ENCODE assay signal across 19 mouse cellular contexts in the genomic region with DNA sequence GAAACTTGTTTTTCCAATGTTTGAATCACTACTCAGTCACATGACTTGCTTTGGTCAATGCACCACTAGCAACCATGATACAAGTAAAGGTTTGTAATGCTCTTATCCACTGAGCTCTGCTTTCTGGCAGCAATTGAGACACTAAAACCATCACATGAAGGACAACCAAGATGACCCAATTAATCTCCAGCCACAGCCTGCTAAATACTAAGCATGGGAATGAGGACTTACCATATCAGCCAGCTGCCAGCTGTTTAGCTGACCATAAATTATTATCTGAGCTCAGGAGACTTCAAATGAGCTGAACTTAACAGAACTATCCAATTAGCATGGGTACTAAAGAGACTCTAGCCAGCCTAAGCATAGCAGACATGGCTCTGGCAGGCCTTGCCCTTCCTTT.
"Had no signal": no experiment of that assay in that cellular context is flagged by ENCODE, and none has a peak within 500 bp of the region (broad histone marks: within the 10 kb centered on the region; RNA-seq: fewer than 3 reads in every experiment).

No protein-coding gene starts in this region.

- H3K4me1 ChIP-seq: kidney, embryonic 15.5 days; limb, embryonic 13.5 days; midbrain, embryonic 10.5 days; midbrain, embryonic 13.5 days; stomach, embryonic 15.5 days had no signal

- H3K9ac ChIP-seq: kidney, embryonic 15.5 days; limb, embryonic 13.5 days; liver, embryonic 14.5 days; liver, postnatal 0 days; lung, embryonic 14.5 days; midbrain, embryonic 13.5 days; stomach, embryonic 15.5 days had no signal

- H3K27ac ChIP-seq: kidney, embryonic 15.5 days; layer of hippocampus, adult 2 months; limb, embryonic 10.5 days; limb, embryonic 13.5 days; liver, embryonic 14.5 days; macrophage; midbrain, embryonic 10.5 days; midbrain, embryonic 13.5 days; stomach, embryonic 15.5 days had no signal

- H3K36me3 ChIP-seq: kidney, embryonic 15.5 days; limb, embryonic 10.5 days; limb, embryonic 13.5 days; midbrain, embryonic 10.5 days; midbrain, embryonic 13.5 days; stomach, embryonic 15.5 days had no signal

- H3K27me3 ChIP-seq: kidney, embryonic 15.5 days; limb, embryonic 13.5 days; midbrain, embryonic 13.5 days; stomach, embryonic 15.5 days had no signal

- H3K4me3 ChIP-seq: kidney, embryonic 15.5 days; layer of hippocampus, adult 2 months; limb, embryonic 10.5 days; limb, embryonic 13.5 days; midbrain, embryonic 10.5 days; midbrain, embryonic 13.5 days; myocyte; stomach, embryonic 15.5 days had no signal

- DNase-seq: kidney, adult 11 months; kidney, adult 8-10 months; kidney, postnatal 10 days; layer of hippocampus, adult 9-11 months; liver, postnatal 0 days; lung, embryonic 14.5 days; right cerebral cortex, postnatal 25 days; spleen, adult 18-20 months; thymus, postnatal 25 days had no signal
